Mouse (Mus musculus) pancreas, adult 10 weeks (tissue): ENCODE data around the gene Smco1. TPM values are rescaled to one million over a fixed set of nuclear protein-coding genes. Genes with fewer than 3 reads are reported as not detected.

Source experiments
- polyA plus RNA-seq: library from polyadenylated mRNA; stranded (reverse); fragments of 350-450 nt; fragmentation: Illumina TruSeq; extraction: RNeasy Lipid Tissue Mini Kit (QIAGEN cat#74804); gene quantifications from one replicate; pipeline ENCODE4 v1.2.3, GENCODE M21; 2015; ENCODE audit warnings: low read depth, low replicate concordance; ENCODE audit not compliant: insufficient read depth

The Smco1 gene
- polyA plus RNA-seq, result not detected

GRCm38 (mm10) chr16:32271291-32271690, at the start of gene Smco1:
TSS of gene Smco1 (plus strand) at chr16:32271468.

GRCm38 (mm10) chr16:32246952-32247370, 24.3 kb upstream of the Smco1 start, which contains the start of the genes Fbxo45 and Wdr53:
TSS of gene Fbxo45 (minus strand) at chr16:32247158.
TSS of gene Wdr53 (plus strand) at chr16:32247227.

GRCm38 (mm10) chr16:32277308-32278256, 6.3 kb downstream of the Smco1 start, which contains the start of gene Rnf168:
TSS of gene Rnf168 (plus strand) at chr16:32277459.

Other genes with a start within 250 kb of the Smco1 start
- 7.0 TPM for gene Pak2, start 192.1 kb upstream of the Smco1 start, polyA plus RNA-seq
- 8.1 TPM for gene Pigx, start 171.7 kb upstream of the Smco1 start, polyA plus RNA-seq
- 4.2 TPM for gene Cep19, start 171.7 kb upstream of the Smco1 start, polyA plus RNA-seq
- 7.9 TPM for gene Nrros, start 105.9 kb upstream of the Smco1 start, polyA plus RNA-seq
- not detected for gene Bex6, start 91.6 kb upstream of the Smco1 start, polyA plus RNA-seq
- gene Fbxo45, start 24.3 kb upstream of the Smco1 start, polyA plus RNA-seq, result 2.3 TPM
- 2.8 TPM for gene Wdr53, start 24.2 kb upstream of the Smco1 start, polyA plus RNA-seq
- 3.5 TPM for gene Rnf168, start 6.0 kb downstream of the Smco1 start, polyA plus RNA-seq
- gene Ubxn7, start 60.8 kb downstream of the Smco1 start, polyA plus RNA-seq, result 2.9 TPM
- not detected for gene Tm4sf19, start 129.0 kb downstream of the Smco1 start, polyA plus RNA-seq
- gene Tctex1d2, start 148.2 kb downstream of the Smco1 start, polyA plus RNA-seq, result 2.8 TPM
- 6.3 TPM for gene Pcyt1a, start 159.5 kb downstream of the Smco1 start, polyA plus RNA-seq
- not detected for gene Slc51a, start 216.4 kb downstream of the Smco1 start, polyA plus RNA-seq
- not detected for gene Zdhhc19, start 224.8 kb downstream of the Smco1 start, polyA plus RNA-seq